Mouse (Mus musculus): ENCODE results near the gene Smyd3. TPM values are rescaled to one million over a fixed set of nuclear protein-coding genes. Genes with fewer than 3 reads are reported as not detected.

The Smyd3 gene
- total and polyA plus RNA-seq, 3 experiments, result 3.5 to 19.4 (median 17.1) TPM

DNA sequence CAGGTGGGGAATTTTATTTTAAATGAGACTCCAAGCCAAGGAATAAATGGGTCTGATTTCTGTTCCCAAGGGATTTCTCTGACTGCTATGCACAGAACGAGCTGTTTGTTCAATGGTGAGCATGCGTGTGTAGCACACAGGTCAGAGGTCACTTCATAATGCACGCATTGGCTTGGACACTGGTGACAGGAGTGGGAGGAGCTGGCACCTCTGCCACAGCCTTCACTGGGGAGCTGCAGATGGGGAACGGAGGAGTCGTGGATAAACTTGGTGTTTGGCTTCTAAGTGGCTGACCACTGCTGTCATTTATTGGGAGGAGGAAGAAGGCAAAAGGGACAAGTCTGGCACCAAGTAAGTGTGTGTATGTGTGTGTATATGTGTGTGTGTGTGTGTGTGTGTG is 421.5 kb downstream of the Smyd3 start:
- Histone ChIP-seq H3K4me3 (ENCODE audit: low read depth, low read length) (no peak overlapping the region), H3K4me1 (ENCODE audit: insufficient read depth, low read depth, low read length) (no peaks in the 10 kb centered on the region), H3K36me3 (replicated peaks) (peaks cover 11% of the 10 kb centered on the region), H3K9me3 (replicated peaks) (no peaks in the 10 kb centered on the region), H3K27me3 (ENCODE audit: insufficient read depth, low read length) (no peaks in the 10 kb centered on the region)
- no peak for DNase-seq (ENCODE audit: low spot score)
- TF ChIP-seq GATA1 (IDR thresholded peaks at IDR 0.05; ENCODE audit: borderline replicate concordance, low read length) (no peak), CTCF (IDR thresholded peaks at IDR 0.05; ENCODE audit: low read depth, low read length) (no peak), TAL1 (conservative IDR thresholded peaks at IDR 0.05; ENCODE audit: low read depth, low read length) (no peak), GATA2 (IDR thresholded peaks at IDR 0.05; ENCODE audit: borderline replicate concordance, low read depth, low read length) (no peak), POLR2AphosphoS5 (IDR thresholded peaks at IDR 0.05; ENCODE audit: insufficient replicate concordance, low read depth, low read length) (no peak)
- ATAC-seq (ENCODE audit: extremely low read depth, insufficient number of reproducible peaks, low FRiP score, poor library complexity, severe bottlenecking), result no peak

DNA sequence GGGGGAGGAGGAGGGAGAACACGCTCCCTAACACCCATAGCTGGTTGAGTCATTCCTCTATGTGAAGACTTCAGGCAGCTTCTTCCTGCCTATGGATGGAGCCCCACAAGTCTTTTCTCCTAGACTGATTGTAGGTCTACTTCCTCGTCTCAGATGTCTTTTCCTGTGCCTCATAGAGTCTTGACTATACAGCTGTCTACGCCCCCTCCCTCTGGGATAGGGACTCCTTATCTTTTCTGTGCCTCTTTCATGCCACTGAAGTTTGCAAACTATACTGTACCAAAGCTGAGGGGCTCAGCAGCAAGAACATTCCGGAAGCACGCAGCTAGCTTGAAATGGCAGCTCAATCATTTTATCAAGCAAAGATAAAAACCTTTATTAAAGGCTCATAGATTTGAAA is 428.7 kb downstream of the Smyd3 start:
- ATAC-seq (ENCODE audit: extremely low read depth, insufficient number of reproducible peaks, low FRiP score, poor library complexity, severe bottlenecking), result no peak
- H3K4me1 ChIP-seq (ENCODE audit: insufficient read depth, low read depth, low read length), result no peaks in the 10 kb centered on the region
- H3K9me3 ChIP-seq (replicated peaks), result peaks cover 3% of the 10 kb centered on the region
- no peaks in the 10 kb centered on the region for H3K27me3 ChIP-seq (ENCODE audit: insufficient read depth, low read length)
- no peak for TF ChIP-seq CTCF (IDR thresholded peaks at IDR 0.05; ENCODE audit: low read depth, low read length)
- no peak for TF ChIP-seq GATA2 (IDR thresholded peaks at IDR 0.05; ENCODE audit: borderline replicate concordance, low read depth, low read length)
- no peak for TF ChIP-seq POLR2AphosphoS5 (IDR thresholded peaks at IDR 0.05; ENCODE audit: insufficient replicate concordance, low read depth, low read length)
- TF ChIP-seq GATA1 (IDR thresholded peaks at IDR 0.05; ENCODE audit: borderline replicate concordance, low read length), result no peak
- TF ChIP-seq TAL1 (conservative IDR thresholded peaks at IDR 0.05; ENCODE audit: low read depth, low read length), result no peak
- DNase-seq (ENCODE audit: low spot score), result no peak
- peaks cover 17% of the 10 kb centered on the region for H3K36me3 ChIP-seq (replicated peaks)
- no peak overlapping the region for H3K4me3 ChIP-seq (ENCODE audit: low read depth, low read length)

DNA sequence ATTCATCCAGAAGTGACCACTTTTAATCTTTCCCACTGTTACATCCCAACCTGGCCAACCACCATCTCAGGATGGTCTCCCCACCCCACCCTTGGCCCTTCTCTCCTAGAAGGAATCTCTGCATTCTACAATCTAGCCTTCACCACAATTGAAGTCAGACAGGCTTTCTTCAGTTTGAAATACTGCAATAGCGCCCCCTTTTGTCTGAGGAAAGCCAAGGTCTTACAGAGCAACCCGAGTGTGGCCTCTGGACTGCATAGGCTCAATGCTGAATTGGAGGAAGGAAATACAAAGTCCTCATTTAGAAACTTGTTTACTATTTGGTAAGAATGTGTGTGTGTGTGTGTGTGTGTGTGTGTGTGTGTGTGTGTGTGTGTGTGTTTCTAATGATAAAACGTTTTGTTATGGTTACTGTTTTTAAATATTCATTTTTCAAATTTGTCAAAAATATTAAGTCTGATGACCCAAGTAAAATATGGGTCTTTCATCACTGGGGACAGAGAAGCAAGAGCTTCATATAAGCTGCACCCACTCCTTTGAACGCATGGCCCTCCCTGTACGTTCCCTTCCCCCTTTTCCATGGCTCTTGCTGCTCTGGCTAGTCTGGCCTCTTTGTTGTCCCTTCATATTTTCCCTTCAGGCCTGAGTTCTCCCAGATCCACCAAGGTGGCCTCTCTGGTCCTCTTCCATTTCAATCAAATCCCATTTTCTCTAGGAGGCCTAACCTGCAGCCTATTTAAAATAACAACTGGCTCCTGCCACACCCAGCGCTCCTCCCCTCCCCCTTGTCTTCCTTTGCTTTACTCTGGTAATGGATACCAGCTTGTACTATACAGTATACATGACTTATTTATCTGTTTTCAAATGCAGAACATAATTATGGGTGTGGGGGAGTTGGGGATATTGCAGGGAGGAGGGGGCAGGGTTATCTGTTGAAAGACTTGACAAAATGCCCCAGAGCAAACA is 430.5 kb downstream of the Smyd3 start:
- Histone ChIP-seq H3K36me3 (replicated peaks) (peaks cover 14% of the 10 kb centered on the region), H3K4me3 (ENCODE audit: low read depth, low read length) (no peak overlapping the region), H3K9me3 (replicated peaks) (peaks cover 3% of the 10 kb centered on the region), H3K27me3 (ENCODE audit: insufficient read depth, low read length) (no peaks in the 10 kb centered on the region), H3K4me1 (ENCODE audit: insufficient read depth, low read depth, low read length) (no peaks in the 10 kb centered on the region)
- ATAC-seq (ENCODE audit: extremely low read depth, insufficient number of reproducible peaks, low FRiP score, poor library complexity, severe bottlenecking) (no peak), DNase-seq (ENCODE audit: low spot score) (no peak)
- TF ChIP-seq GATA1 (IDR thresholded peaks at IDR 0.05; ENCODE audit: borderline replicate concordance, low read length), result no peak
- TF ChIP-seq CTCF (IDR thresholded peaks at IDR 0.05; ENCODE audit: low read depth, low read length), result 0 out of 2 replicates have a peak, but pooled peaks have one; percentile 19

DNA sequence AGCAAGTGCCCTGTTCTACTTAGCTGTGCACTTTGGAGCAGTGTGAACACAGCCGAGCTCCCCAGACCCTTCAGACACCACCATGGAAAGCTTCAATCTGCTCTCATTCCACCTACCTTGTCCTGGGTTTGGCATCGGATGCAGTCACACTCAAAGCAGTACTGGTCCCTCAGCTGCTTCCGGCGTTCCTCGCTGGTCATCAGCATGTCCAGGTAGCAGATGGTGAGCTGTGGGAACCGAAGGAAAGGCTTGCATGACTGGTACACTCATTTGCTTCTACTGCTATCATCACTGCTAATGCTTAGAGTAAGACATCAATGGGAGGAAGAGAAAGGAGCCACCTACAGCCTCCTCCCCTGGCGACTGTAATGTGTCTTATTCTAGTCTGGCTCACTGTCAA is 431.6 kb downstream of the Smyd3 start:
- DNase-seq (ENCODE audit: low spot score) (no peak), ATAC-seq (ENCODE audit: extremely low read depth, insufficient number of reproducible peaks, low FRiP score, poor library complexity, severe bottlenecking) (no peak)
- H3K27me3 ChIP-seq (ENCODE audit: insufficient read depth, low read length), result no peaks in the 10 kb centered on the region
- H3K4me3 ChIP-seq (ENCODE audit: low read depth, low read length), result no peak overlapping the region
- no peaks in the 10 kb centered on the region for H3K4me1 ChIP-seq (ENCODE audit: insufficient read depth, low read depth, low read length)
- H3K9me3 ChIP-seq (replicated peaks), result peaks cover 3% of the 10 kb centered on the region
- peaks cover 12% of the 10 kb centered on the region for H3K36me3 ChIP-seq (replicated peaks)
- TF ChIP-seq TAL1 (conservative IDR thresholded peaks at IDR 0.05; ENCODE audit: low read depth, low read length) (no peak), CTCF (IDR thresholded peaks at IDR 0.05; ENCODE audit: low read depth, low read length) (no peak), POLR2AphosphoS5 (IDR thresholded peaks at IDR 0.05; ENCODE audit: insufficient replicate concordance, low read depth, low read length) (no peak), GATA2 (IDR thresholded peaks at IDR 0.05; ENCODE audit: borderline replicate concordance, low read depth, low read length) (no peak), GATA1 (IDR thresholded peaks at IDR 0.05; ENCODE audit: borderline replicate concordance, low read length) (no peak)

DNA sequence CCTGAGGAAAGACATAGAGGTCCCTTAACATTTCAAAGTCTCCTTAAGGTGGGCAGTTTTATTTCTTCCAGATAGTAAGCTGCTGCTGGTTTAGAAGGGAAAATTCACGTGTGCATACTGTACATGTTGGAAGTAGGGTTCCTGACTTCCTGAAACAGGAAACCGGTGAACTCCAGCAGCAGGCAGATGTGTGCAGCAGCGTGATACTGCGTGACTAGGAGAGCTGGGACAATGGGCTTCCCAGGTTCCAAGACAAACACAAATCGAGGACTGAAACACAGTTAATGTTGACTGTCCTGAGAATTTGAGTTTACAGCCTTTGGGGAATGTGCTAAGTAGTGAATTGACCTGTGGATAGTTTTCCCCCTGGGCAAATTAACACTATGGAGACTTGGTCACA is 434.7 kb downstream of the Smyd3 start:
- TF ChIP-seq POLR2AphosphoS5 (IDR thresholded peaks at IDR 0.05; ENCODE audit: insufficient replicate concordance, low read depth, low read length) (no peak), TAL1 (conservative IDR thresholded peaks at IDR 0.05; ENCODE audit: low read depth, low read length) (no peak), GATA2 (IDR thresholded peaks at IDR 0.05; ENCODE audit: borderline replicate concordance, low read depth, low read length) (no peak), CTCF (IDR thresholded peaks at IDR 0.05; ENCODE audit: low read depth, low read length) (no peak), GATA1 (IDR thresholded peaks at IDR 0.05; ENCODE audit: borderline replicate concordance, low read length) (no peak)
- Histone ChIP-seq H3K27me3 (ENCODE audit: insufficient read depth, low read length) (no peaks in the 10 kb centered on the region), H3K9me3 (replicated peaks) (peaks cover 3% of the 10 kb centered on the region), H3K36me3 (replicated peaks) (peaks cover 12% of the 10 kb centered on the region), H3K4me1 (ENCODE audit: insufficient read depth, low read depth, low read length) (no peaks in the 10 kb centered on the region), H3K4me3 (ENCODE audit: low read depth, low read length) (no peak overlapping the region)
- DNase-seq (ENCODE audit: low spot score) (no peak), ATAC-seq (ENCODE audit: extremely low read depth, insufficient number of reproducible peaks, low FRiP score, poor library complexity, severe bottlenecking) (no peak)

DNA sequence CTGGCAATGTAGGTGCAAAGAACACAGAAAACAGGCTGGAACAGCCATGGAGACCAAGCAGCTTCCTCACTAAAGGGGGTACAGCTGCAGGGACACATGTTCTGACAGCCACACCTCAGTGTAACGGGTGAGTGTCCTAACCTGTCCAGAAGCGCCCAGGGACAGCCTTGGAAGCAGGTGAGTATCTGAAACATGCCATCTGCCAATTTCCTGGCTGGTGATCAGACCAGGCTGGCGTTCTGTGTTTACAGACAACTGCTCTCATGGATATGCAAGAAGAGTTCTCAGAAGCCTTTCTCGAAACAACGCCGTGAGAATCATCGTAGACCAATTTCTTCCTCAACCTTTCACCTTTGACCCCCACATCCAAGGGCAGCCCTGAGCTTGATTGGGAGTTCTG is 444.0 kb downstream of the Smyd3 start:
- DNase-seq (ENCODE audit: low spot score) (no peak), ATAC-seq (ENCODE audit: extremely low read depth, insufficient number of reproducible peaks, low FRiP score, poor library complexity, severe bottlenecking) (no peak)
- Histone ChIP-seq H3K27me3 (ENCODE audit: insufficient read depth, low read length) (no peaks in the 10 kb centered on the region), H3K36me3 (replicated peaks) (no peaks in the 10 kb centered on the region), H3K9me3 (replicated peaks) (no peaks in the 10 kb centered on the region), H3K4me1 (ENCODE audit: insufficient read depth, low read depth, low read length) (peaks cover 8% of the 10 kb centered on the region; the same call in 1 of the 2 replicates), H3K4me3 (ENCODE audit: low read depth, low read length) (no peak overlapping the region)
- TF ChIP-seq TAL1 (conservative IDR thresholded peaks at IDR 0.05; ENCODE audit: low read depth, low read length) (no peak), CTCF (IDR thresholded peaks at IDR 0.05; ENCODE audit: low read depth, low read length) (no peak), POLR2AphosphoS5 (IDR thresholded peaks at IDR 0.05; ENCODE audit: insufficient replicate concordance, low read depth, low read length) (no peak), GATA2 (IDR thresholded peaks at IDR 0.05; ENCODE audit: borderline replicate concordance, low read depth, low read length) (no peak), GATA1 (IDR thresholded peaks at IDR 0.05; ENCODE audit: borderline replicate concordance, low read length) (no peak)

Data from G1E (cell line).